Mouse (Mus musculus): ENCODE data around the gene Hoxa13. TPM values are rescaled to one million over a fixed set of nuclear protein-coding genes. Genes with fewer than 3 reads are reported as not detected.

Gene Hoxa13
- total RNA-seq, 2 experiments from 2014 or later = not detected

DNA sequence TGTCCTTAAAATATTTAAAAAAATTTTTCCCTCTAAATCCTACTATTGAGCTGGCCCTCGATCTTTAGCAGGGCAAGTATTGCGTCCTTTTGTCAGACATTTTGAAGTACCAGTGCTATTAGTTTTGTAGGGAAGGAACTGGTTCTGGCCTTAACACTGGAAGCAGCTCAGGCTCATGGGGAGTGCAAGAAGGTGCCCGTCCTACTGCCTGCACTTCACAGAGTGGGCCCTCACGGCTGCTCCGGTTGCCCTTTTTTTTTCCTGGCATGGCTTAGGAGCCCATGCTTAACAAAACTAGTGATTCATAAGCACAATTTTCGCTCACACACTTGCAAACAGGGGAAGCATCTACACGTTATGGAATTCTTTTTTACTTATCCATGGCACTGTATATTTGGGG lies 21.7 kb downstream of the Hoxa13 start:
- intact Hi-C loops (cut with DNase I) = no loop called here

DNA sequence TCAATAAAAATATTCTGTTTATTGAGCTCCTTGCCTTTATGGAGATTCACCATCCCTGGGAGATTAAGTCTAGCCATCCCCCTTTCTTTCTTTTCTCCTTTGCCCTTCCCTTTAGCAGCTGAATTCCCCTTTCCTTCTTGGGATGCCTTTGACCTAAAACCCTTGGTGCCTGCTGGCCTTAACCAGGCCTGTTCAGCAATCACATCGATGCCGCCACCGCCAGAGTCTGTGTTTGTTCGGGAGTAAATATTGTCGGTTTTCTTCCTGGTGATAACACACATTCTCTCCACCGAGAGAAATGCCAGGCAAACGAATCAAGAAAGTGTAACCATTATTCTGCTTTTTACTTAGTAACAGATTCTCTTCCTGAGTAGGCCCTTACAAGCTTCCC lies 22.5 kb downstream of the Hoxa13 start:
- no peak for DNase-seq
- intact Hi-C loops (cut with DNase I) = no loop called here

More for the DNA sequence above, 21.7 kb downstream of the Hoxa13 start:
- DNase-seq = no peak

DNA sequence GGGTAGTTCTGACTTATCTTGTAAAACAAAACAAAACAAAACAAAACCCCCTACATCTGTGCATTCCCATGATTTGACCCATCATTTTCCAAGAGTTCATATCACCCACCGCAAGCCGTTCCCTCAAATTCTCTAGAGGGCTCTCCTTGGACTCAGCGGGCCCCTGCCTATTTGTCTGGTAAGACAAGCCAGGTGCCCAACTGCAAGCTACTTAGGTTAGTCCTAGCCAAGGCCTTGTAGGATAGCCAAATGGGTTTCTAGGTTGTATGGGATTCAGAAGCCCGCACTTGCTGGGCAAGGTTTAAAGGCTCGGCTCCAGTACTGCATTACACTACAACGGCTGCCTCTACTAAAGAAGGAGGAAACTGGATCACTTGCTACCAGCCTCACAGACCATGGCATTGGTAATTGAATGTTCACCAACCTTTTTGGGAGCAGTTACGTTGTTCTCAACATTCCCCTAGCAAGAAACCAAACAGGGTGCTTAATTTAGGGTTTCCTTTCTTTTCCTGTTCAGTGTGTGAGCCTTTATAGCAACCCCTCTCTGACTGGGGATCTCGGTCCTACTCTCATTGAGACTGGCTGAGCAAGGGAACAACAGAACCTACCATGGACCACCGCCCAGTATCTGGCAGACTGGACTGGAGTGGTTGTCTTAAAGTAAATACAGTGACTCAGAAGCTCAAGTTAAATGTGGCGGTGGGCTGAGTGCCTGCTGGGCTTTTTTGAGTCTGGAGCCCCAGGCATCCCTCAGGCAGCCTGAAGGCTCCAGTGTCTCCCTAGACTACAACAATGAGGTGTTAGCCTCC lies 23.1 kb downstream of the Hoxa13 start:
- no peak for DNase-seq
- intact Hi-C loops (cut with DNase I) = no loop called here

DNA sequence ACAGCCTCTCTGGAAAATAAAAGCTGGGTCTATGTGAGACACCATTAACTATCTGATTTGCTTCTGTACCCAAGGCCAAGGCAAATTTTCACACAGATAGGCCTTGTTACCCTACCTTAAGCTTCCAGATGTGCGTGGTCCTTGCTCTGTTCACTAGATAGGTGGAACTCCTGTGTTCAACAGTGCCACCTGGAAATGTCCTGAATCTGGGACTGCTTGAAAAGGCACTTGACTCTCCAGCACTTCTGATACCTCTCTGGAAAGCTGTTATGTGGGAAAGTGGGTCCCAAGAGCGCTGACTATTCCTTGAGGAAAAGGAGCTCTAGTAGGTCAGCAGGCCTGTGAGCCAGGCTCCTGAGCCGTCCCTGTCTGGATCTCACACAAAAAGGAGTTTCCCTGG lies 23.9 kb downstream of the Hoxa13 start:
- no peak for DNase-seq
- intact Hi-C loops (cut with DNase I) = no loop called here

DNA sequence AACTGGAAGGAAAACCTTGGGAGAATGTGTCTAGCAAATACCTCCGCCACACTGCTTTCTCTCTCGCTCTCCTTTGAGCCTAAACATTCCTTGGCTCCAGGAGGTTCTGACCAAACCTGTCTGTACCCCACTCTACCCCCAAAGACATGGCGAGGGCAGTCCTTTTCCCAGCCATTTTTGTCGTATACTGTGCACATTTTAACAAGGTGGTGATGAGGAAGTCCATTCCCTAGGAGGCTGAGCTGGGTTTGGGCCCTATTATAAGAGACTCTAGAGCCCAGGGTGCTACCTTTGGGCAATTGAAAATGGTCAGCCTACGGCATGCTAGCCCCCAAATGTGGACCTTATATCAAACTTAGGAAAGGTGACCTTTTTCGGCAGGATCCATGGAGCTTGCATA lies 24.8 kb downstream of the Hoxa13 start:
- no peak for DNase-seq
- intact Hi-C loops (cut with DNase I) = no loop called here

DNA sequence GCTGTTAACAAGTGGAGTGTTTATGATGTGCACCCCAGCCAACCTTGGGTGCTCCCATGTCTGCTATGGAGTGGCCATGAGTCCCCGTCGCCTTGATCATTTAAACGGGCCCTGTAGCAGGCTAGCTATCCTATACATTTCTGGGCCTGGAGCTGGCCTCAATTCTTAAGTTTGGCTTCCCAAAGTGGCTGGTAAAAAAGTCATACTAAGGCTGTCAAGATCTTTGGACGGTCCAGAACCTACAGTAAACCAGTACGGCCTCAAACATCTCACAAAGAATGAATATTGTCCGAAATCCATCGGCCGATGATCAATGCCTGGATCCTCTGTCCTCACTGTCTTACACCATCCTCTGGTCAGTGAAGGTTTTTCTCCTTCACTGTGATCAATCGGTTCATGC lies 25.4 kb downstream of the Hoxa13 start:
- intact Hi-C loops (cut with DNase I) = no loop called here
- no peak for DNase-seq

DNA sequence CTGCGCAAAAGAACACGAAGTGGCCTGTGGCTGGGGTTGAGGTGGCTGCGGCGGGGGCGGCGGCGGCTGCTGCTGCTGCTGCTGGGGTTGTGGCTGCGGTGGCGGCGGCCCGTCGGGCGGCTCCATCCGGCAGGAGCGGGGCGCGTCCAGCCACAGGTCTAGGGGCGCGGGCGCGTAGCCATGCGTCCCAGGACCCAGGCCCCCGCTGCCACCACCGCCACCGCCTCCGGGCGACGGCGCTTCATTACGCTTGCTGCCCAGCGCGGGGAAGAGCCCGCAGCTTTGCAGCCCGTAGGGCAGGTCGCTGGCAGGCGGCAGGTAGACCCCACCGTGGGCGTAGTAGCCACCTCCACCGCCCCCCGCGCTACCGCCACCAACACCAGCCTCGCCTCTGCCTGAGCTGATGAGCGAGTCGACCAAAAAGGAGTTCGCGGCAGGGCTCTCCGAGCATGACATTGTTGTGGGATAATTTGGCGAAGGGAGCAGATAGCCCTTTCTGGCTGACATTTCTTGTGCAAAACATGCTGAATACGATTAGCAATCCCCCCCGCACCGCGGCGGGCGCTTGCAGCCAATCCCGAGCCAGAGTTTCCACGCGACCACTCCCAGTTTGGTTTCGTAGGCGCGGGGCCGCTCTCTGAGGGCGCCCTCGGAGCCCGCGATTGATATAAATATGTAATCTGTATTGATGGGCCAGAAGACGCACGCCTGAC lies 26.1 kb downstream of the Hoxa13 start:
- intact Hi-C loops (cut with DNase I) = no loop called here

DNA sequence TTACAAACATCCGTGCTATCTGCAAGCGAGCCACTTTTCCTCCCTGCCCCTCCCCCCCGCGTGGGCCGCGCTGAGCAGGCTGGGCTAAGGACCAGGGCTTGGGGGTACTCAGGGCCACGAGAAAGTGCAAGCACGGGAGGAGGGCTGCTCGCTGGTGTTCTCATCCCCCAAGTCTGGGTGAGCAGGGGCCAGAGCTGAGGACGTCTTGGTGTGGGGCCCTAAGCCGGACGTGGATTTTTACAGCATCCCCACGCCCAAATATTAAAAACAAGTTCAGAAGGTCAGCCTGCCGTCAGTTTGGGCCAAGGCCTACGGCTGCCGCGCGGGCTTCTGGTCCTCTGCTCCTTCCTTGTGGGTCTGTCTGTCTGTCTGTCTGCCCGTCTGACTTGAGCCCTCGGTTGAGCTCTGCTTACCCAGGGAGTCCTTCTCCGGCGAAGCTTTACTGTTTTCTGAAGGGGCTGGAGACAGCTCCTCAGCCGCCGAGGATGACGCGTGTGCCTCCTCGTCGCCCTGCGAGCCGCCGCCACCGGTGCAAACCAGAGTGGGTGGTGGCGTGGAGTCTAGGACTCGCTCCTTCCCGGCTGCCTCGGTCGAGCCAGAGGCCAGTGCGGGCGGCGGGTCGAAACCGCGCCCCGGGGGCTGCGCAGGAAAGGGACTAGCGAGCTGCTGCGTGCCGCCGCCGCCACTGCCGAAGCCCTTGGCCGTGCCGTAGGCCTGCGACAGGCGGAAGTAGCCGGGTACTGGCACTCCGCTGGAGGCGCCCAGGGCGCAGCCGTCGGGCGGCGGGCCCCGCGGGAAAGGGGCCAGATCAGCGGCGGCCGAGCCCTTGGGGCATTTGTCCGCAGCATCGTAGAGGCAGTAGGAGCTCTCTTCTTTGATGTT lies 26.9 kb downstream of the Hoxa13 start:
- no peak for DNase-seq
- intact Hi-C loops (cut with DNase I) = no loop called here

More for the DNA sequence above, 26.1 kb downstream of the Hoxa13 start:
- DNase-seq = no peak

DNA sequence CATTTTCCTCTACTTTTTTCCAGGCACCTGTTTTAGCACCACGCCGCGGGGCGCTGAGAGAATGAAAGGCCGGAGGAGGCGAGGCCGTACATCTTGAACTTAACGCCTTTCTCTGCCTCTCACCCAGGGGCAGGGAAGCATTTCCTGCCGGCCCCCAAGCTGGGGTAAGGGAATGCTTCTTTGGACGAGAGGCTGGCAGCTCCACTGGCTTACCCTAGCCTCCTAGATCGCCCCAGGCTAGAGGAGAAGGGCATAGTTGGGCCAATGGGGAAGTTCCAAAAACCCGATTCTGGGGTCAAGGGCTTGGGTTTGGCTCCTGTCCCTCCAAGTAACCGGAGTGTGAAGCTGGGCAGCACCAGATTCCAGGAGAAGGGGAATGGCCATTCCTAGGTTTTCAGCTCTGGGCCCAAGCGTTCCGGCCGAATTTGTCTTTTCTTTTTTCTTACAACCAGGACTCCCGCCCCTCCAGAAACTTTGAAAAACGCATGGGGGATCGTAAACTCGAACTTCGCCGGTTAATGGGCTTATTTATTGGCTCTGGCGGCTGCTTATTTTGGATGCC lies 27.6 kb downstream of the Hoxa13 start:
- intact Hi-C loops (cut with DNase I) = no loop called here
- DNase-seq = no peak

DNA sequence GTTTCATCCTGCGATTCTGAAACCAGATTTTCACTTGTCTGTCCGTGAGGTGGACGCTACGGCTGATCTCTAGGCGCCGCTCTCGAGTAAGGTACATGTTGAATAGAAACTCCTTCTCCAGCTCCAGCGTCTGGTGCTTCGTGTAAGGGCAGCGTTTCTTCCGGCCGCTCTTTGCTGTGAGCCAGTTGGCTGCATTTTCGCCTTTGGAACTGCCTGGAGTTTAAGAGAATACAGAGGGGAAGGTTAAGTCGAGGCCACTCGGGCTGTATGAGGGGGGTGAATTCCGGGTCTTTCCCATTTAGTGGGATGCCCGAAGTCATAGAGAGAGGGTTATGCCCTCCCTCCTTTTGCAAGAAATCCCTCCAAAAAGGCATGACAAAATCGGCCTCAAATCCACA lies 28.1 kb downstream of the Hoxa13 start:
- intact Hi-C loops (cut with DNase I) = no loop called here
- DNase-seq = no peak

DNA sequence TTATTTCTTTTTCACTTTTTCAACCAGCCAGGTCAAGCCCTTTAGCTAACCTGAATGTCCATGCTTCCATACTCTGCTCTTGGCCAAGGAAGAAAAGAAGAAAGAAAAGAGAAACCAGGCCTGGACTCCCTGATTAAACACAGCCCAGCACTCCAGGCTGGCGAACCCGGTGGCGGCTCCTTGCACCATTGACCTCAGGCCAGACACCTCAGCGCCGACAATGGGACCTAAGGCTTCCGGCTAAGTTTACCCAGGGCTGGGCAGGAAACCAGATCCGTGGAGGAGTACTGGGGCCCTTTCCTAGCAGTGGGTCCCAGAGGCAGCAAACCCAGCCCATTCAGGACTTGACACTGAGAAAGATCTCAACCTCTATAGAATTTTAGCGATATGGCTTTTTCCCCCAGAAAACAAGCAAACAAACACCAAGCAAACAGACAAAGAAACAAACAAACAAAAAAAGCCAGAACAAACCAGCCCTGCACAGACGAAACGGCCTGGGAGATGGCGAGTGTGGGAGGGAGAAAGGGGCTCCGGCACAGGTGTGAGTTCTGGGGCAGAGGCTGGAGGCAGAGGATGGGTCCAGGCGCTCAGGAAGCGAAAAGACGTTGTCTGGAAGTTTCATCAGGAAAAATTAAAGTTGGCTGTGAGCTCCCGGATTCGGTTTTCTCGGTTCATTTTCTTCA lies 28.7 kb downstream of the Hoxa13 start:
- intact Hi-C loops (cut with DNase I) = no loop called here
- no peak for DNase-seq

DNA sequence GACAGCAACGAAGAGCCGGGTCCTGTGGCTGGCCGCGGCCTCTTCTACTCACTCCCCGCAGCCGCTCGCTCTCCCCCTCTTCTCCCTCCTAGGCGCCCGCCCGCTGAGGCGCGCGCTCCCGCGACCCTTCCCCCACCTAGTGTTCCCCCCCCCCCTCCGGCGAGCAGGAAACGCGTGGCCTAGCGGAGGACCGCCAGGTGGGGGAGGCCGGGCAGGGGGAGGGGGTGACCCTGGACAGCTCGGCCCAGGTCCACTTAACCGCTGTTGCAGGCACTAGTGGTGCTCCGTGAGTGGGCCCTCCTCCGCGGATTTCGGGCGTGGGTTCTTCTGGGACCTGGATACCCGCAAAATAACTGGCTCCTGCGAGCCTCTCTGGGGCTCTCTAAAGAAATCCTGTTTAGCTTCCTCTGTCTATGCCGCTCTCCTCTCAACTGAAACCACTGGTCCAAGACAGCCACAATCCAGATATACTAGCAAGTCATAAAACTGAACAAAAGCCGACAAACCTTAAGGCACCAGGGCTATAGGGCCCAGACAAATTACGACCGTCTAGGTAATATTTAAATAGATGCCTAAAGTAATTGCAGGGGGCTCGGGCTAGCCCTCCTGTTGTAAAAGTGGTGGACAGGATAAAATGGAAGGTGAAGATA lies 30.0 kb downstream of the Hoxa13 start, which contains the start of gene Hoxa9:
TSS of gene Hoxa9 (minus strand) at position 574 of the 650 bp plus-strand sequence.
- no peak for DNase-seq
- intact Hi-C loops (cut with DNase I) = no loop called here

DNA sequence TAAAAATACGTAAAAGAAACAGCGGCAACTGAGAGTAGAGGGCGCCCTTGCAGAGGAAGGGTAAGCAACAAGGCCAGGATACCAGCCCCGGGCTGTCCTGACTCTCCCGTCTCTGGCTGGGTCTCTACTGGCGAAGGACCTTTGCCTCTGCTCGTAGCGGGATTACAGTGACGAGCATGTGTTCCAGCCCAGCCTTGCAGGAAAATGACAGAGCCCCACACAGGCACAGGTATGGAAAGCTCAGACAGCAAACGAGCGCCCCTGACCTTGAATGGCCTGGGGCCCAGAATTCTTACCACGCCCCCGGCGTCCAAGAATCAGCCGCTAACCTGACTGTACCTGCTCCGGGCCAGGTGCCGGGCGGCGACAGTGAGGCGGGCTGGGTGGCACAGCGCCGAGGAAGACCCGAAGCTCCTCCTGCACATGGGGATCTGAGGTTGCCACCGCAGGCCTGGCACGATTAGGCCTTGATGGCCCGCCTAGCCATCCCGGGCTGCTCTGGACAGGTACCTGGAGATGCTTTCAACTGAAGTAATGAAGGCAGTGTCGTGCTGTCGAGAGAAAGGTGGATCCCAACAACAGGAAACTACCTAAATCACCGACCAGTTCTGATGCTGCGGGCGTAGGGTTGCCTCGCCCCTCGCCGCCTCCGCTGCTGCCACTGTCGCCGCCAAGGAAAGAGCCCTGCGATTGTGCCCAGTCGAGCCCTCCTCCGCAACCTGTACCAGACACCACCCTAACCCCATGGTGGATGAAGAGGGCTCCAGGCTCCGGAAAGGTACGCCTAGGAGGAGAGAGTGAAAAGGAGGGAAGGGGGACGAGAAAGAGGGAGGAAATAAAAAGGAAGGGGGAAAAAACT lies 30.9 kb downstream of the Hoxa13 start:
- no peak for DNase-seq
- intact Hi-C loops (cut with DNase I) = no loop called here

DNA sequence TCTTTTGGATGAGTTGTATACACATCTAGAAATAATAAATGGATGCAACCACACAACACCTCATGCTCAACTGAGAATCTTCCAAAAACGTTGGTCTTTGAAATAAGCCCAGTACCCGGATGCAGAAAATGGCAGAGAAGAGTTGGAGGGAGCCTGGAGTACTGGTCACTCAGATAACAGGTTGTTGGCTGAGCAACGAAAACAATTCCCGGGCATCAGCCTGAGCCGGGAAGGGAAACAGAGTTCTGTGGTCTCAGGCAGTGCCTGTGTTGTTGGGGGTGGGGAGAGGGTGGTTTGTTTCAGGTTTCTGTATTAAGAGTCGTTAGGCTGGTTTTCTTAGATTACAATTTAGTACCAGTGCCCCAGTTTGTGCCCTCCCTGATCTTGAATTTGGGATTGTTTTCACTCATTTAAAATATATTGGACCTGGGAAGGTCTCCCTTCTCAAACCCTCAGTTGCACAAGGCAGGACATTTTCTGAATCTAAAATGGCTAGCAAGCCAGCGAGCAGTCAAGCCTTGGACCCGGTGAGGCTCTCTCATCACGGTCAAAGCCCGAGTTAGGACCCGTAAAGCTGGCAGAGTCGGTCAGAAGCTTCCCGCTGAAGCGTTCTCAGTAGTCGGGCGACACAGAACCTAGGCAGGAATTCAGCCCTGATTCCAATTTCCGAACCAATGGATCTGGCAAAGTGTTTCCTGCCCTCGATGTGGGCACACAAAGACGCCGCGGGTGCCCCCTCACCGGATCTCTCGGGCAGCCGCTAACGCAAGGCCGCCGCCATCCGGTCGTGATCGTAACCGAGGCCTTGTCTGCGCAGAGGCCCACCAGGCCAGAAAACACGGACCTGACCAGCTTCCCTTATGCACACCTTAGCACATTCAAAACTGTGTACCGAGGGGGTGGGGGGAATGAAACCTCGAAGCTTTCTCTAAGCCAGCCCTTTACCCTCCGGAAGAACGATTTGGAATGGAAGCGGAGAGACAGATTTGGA lies 31.9 kb downstream of the Hoxa13 start:
- DNase-seq = no peak
- intact Hi-C loops (cut with DNase I) = no loop called here

DNA sequence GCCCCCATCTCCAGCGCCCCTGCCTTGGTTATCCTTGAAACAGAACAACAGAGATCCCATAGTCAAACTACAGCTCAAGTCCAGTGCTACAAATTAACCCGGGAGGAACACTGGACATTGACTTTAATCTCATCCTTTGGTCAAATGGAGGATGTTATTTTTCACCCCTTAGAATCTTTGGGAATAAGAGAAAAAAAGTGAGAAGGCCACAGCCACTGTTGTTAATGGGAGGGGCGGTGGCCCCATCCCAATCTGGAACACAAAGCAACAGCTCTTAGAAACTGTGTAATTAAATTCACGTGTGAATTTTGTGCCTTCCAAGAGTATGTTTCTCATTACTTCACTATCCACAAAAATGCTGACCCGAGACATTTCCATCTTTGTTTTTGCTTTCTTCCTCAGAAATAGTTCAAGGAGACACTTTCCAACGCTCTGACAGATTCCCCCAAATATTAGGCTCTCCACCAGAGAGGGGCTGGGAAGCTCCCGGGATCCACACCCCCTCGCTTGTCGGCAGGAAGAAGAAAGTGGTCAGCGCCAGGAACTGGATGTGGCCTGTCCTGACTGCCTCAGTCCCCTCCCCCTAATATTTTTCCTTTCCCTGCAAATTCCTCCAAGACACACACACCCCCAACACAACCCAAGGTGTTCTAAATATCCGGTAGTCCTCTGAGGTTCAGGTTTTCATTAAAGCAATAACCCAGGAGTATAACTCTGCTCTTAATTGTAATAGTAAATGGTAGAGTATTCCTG lies 33.0 kb downstream of the Hoxa13 start:
- no peak for DNase-seq
- intact Hi-C loops (cut with DNase I) = no loop called here

DNA sequence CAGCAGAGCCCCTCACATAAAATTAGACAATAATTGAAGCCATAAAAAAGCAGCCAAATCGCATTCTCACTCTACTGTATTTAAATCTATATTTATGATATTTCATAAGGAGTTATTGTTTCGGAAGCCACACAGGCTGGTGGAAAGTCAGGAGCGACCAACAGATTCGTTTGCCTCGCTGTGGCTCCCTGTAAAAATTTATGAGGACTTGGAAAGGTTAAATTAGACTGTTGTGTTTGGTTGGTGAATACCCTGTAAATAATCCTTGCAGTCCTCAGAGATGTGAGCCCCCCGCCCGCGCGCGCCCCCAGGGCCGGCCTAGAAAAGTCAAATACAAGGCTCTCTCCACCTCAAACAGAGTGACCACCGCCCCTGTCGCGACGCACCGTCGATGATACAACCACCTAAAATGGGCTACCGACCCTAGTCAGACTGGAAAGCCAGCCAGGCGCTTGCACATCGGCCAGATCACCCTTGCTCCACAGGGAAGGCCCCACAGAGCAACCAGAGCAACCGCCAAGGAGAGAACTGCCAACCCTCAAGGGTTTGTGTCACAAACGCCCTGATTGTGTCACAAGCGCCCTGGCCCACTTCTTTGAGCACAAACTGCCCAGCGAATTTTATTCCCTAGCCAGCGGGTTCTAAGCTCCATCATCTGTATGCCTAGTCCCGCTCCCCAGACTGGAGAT lies 34.0 kb downstream of the Hoxa13 start:
- DNase-seq = no peak
- intact Hi-C loops (cut with DNase I) = no loop called here
